Mouse (Mus musculus) ovary, adult 2 months (tissue): Measurements from ENCODE around the gene Mmp9. TPM values are rescaled to one million over a fixed set of nuclear protein-coding genes. Genes with fewer than 3 reads are reported as not detected.

Source experiments
- polyA plus RNA-seq: library from polyadenylated mRNA; depleted of rRNA; stranded (reverse); fragments of >200 nt; gene quantifications from 2 replicates; pipeline ENCODE4 v1.2.3, GENCODE M21; 2012; rRNA removed

The Mmp9 gene
- polyA plus RNA-seq, result 9.3 and 10.8 TPM in 2 replicates

DNA sequence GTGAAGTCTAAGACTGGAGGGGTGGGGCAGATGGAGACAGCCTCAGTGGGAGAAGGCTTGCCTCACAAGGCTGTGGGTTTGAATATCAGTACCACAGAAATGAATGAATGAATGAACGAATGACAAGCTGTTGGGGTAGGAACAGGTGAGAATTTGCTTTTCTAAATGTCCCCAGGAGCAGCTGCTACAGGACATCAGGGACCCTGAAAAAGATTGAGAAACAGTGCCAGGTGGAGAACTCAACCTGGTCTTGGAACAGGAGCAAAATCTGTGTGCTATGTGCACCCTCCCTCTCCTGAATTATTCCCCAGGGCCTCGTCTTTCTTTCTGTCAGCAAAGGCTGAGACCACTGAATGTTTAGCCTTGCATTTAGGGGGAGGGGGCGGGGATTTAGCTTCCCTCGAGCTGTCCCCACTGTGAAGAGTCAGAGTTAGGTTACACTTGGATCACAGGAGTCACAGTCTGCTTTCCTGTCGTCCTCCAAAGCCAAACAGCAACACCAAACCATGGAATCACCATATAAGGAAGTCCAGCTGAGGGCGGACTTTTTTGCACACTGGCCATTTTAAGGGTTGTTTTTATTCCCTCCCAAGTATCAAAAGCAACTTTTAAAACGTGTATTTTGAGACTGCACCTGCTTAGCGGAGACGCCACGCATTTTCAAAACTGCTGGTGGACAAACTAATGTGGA lies at the start of gene Mmp9:
Mmp9 (plus strand) TSS at position 641 of the 691 bp plus-strand sequence.

DNA sequence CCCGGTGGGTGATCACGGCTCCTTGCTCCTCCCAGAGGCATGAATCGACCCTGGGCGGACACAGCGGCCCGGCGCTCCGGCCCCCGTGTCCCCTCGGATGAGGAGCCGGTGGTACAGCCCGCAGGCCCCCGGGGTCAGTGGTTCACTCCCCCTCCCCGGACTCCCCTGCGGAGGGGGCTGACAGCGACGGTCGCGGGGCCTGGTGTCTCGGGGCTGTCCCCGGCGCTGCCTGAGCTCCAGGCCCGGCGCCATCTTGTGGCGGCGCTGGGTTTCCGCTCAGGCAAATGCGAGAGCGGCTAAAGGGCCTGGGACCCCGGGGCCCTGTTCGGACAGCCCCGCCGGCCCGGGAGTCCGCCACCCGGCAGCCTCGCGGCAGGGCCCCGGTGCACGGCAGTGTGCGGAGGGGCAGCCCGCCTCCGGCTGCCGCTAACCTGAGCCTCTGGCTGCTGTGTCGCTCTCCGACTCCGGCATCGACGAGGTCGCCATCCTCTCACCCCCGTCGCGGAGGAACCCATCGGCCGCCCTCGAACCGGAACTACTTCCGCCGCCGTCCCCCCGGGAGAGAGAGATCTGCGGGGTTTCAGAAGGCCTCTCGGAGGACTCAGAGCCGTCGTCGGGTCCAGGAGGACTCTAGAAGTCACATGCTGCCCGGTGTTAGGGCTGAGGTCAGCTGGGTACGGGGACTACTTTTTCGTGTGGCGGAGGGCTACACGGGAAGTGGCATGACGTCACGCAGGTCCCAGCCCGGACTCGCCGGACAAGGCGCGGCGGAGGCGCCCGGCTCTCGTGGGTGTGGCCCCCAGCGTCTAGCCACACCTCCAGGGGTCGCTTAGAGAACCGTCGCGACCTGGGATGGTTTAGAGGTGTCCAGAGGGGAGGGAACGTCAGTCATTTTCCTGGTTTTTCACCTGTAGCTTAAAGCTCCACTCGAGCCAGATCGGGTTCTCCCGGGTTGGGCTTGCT lies 29.2 kb upstream of the Mmp9 start, which contains the start of gene Zfp335:
Zfp335 (minus strand) TSS at position 672 of the 963 bp plus-strand sequence.

DNA sequence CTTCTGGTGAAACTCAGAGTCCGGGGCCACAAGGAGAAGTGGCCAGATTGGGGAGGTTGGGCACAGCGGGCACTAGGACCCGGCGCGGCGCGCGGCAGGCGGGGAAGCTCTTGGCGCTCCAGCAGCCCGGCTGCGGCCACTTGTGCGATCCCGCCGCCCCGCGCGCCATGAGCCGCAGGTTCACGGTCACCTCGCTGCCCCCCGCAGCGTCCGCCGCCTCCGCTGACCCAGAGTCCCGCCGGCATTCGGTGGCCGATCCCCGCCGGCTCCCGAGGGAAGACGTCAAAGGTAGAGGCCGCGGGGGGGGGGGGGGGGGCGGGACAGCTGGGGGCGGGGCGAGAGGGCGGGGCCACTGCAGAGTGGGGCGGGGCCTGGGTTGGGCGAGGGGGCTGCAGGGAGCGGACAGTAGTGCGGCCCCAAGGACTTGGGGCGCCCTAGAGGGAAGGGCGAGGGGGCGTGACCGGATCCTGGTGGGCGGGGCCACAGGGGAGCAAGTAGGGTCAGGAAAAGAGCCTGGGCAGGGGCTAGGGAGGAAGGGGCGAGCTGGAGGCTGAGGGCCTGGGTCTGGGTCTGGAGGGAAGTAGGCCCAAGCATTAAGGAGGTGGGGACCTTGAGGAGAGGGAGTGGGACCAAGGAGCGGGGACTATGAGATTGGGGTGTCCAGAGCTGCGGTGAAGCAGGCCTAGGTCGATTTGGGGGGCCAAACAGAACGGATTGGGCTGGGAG lies 20.3 kb downstream of the Mmp9 start, which contains the start of gene Slc12a5:
Slc12a5 (plus strand) TSS at position 87 of the 726 bp plus-strand sequence.

Other genes with a start within 250 kb of the Mmp9 start
- not detected in 2 replicates for gene Spint4, start 242.3 kb upstream of the Mmp9 start, polyA plus RNA-seq
- not detected in 2 replicates for gene Spint5, start 225.5 kb upstream of the Mmp9 start, polyA plus RNA-seq
- 1.3 and 2.9 TPM in 2 replicates for gene Wfdc3, start 194.8 kb upstream of the Mmp9 start, polyA plus RNA-seq
- gene Dnttip1, start 194.8 kb upstream of the Mmp9 start, polyA plus RNA-seq, result 70.1 and 74.7 TPM in 2 replicates
- 63.8 and 111 TPM in 2 replicates for gene Ube2c, start 170.9 kb upstream of the Mmp9 start, polyA plus RNA-seq
- gene Tnnc2, start 160.8 kb upstream of the Mmp9 start, polyA plus RNA-seq, result 0.77 TPM in 1 of 2 replicates, not detected in the other
- 62.2 and 74.1 TPM in 2 replicates for gene Snx21, start 155.0 kb upstream of the Mmp9 start, polyA plus RNA-seq
- gene Acot8, start 135.9 kb upstream of the Mmp9 start, polyA plus RNA-seq, result 55.4 and 62.0 TPM in 2 replicates
- gene Zswim3, start 135.7 kb upstream of the Mmp9 start, polyA plus RNA-seq, result 4.4 and 4.9 TPM in 2 replicates
- 16.5 and 18.3 TPM in 2 replicates for gene Zswim1, start 118.1 kb upstream of the Mmp9 start, polyA plus RNA-seq
- 0.44 and 0.46 TPM in 2 replicates for gene Spata25, start 112.2 kb upstream of the Mmp9 start, polyA plus RNA-seq
- gene Ctsa, start 107.9 kb upstream of the Mmp9 start, polyA plus RNA-seq, result 262 and 403 TPM in 2 replicates
- 15.8 and 20.4 TPM in 2 replicates for gene Neurl2, start 107.3 kb upstream of the Mmp9 start, polyA plus RNA-seq
- gene Pltp, start 83.1 kb upstream of the Mmp9 start, polyA plus RNA-seq, result 173 and 213 TPM in 2 replicates
- 46.6 and 47.4 TPM in 2 replicates for gene Pcif1, start 61.5 kb upstream of the Mmp9 start, polyA plus RNA-seq
- gene Zfp335, start 29.0 kb upstream of the Mmp9 start, polyA plus RNA-seq, result 43.6 and 45.0 TPM in 2 replicates
- 4.0 and 4.2 TPM in 2 replicates for gene Slc12a5, start 20.0 kb downstream of the Mmp9 start, polyA plus RNA-seq
- 42.2 and 48.5 TPM in 2 replicates for gene Ncoa5, start 94.1 kb downstream of the Mmp9 start, polyA plus RNA-seq
- gene Cd40, start 114.8 kb downstream of the Mmp9 start, polyA plus RNA-seq, result 2.5 and 4.1 TPM in 2 replicates
- not detected in 2 replicates for gene 1700025C18Rik, start 150.0 kb downstream of the Mmp9 start, polyA plus RNA-seq